Mouse (Mus musculus) stomach, postnatal 0 days (tissue): ENCODE measurements at regions not wholly inside any gene's neighbourhood (a gene's known extent, or its start where the extent isn't known, plus 50 kb on each side); places are given as distances from the start of the nearest gene placed in this dataset.

Source experiments
- CTCF ChIP-seq: IDR thresholded peaks from 2 replicates; pipeline ENCODE4 v1.5.1; 2016; ENCODE audit warnings: antibody characterized with exemption, low read depth, mild to moderate bottlenecking, moderate library complexity
- EP300 ChIP-seq: optimal IDR thresholded peaks from 2 replicates; pipeline ENCODE3; 2016; ENCODE audit warnings: antibody characterized with exemption

GRCm38 (mm10) chr2:45205756-45206155 lies 88.6 kb upstream of the Zeb2 start:
- TF ChIP-seq EP300 (no peak), CTCF (no peak)
